Comparison of ENCODE assay signal across 8 mouse cellular contexts in genomic region chr12:91587491-91588033, GRCm38 (mm10). TPM values are rescaled to one million over a fixed set of nuclear protein-coding genes. Genes with fewer than 3 reads are reported as not detected.
A peak's percentile ranks its signal among the peaks of the same experiment; 100 is the strongest.
DNase-seq lines count a peak whose midpoint lies in the region; ATAC-seq and TF ChIP-seq lines count a peak whose summit lies in the region.

No protein-coding gene starts in this region.

- H3K4me2 ChIP-seq in midbrain, embryonic 12.5 days (replicated peaks): peak overlapping the region; percentile 62

- no peak overlapping the region for H3K27ac ChIP-seq in kidney, adult 2 months (ENCODE audit: insufficient read depth, low read depth, low read length)
- H3K27ac ChIP-seq in MEL (ENCODE audit: control insufficient read depth, low read depth, low read length): peak overlapping the region; percentile 99
- H3K27ac ChIP-seq in hindbrain, embryonic 10.5 days: peak overlapping the region; percentile 100
- peak overlapping the region; percentile 100 for H3K27ac ChIP-seq in midbrain, embryonic 12.5 days (replicated peaks)

- peaks cover 5% of the 10 kb centered on the region; the same call in 1 of the 2 replicates for H3K4me1 ChIP-seq in kidney, adult 2 months (ENCODE audit: control insufficient read depth, insufficient read depth, low read length)
- H3K4me1 ChIP-seq in MEL (ENCODE audit: control insufficient read depth in 1 of 2, insufficient read depth in 2 of 2, low read length in 2 of 2): peaks cover 11 to 27% of the 10 kb centered on the region in 2 experiments
- peaks cover 19% of the 10 kb centered on the region for H3K4me1 ChIP-seq in hindbrain, embryonic 10.5 days (replicated peaks)
- peaks cover 33% of the 10 kb centered on the region for H3K4me1 ChIP-seq in midbrain, embryonic 12.5 days

- no peaks in the 10 kb centered on the region for H3K9me3 ChIP-seq in MEL (replicated peaks; ENCODE audit: insufficient read depth, low read length)
- H3K9me3 ChIP-seq in hindbrain, embryonic 10.5 days: no peaks in the 10 kb centered on the region
- no peaks in the 10 kb centered on the region for H3K9me3 ChIP-seq in midbrain, embryonic 12.5 days

- no peaks in the 10 kb centered on the region for H3K27me3 ChIP-seq in kidney, adult 2 months (replicated peaks; ENCODE audit: control insufficient read depth, insufficient read depth, low read length)
- H3K27me3 ChIP-seq in MEL (ENCODE audit: control insufficient read depth in 1 of 2, insufficient read depth in 2 of 2, low read length in 2 of 2): no peaks in the 10 kb centered on the region
- H3K27me3 ChIP-seq in hindbrain, embryonic 10.5 days (ENCODE audit: insufficient read depth, poor library complexity, severe bottlenecking): no peaks in the 10 kb centered on the region
- H3K27me3 ChIP-seq in midbrain, embryonic 12.5 days: no peaks in the 10 kb centered on the region; the same call in 1 of the 2 replicates

- H3K4me3 ChIP-seq in kidney, adult 2 months (ENCODE audit: insufficient read depth, low read depth, low read length): no peak overlapping the region; the same call in 1 of the 2 replicates
- peak overlapping the region; percentile 75 to 90 for H3K4me3 ChIP-seq in MEL (ENCODE audit: control insufficient read depth in 1 of 2, insufficient read depth in 1 of 2, low read depth in 2 of 2, low read length in 2 of 2)
- H3K4me3 ChIP-seq in hindbrain, embryonic 10.5 days: peak overlapping the region; percentile 89
- peak overlapping the region; percentile 96 for H3K4me3 ChIP-seq in midbrain, embryonic 12.5 days

- peaks cover 38% of the 10 kb centered on the region for H3K79me2 ChIP-seq in MEL (ENCODE audit: control insufficient read depth, insufficient read depth, low read length, poor library complexity)

- no peaks in the 10 kb centered on the region; the same call in 1 of the 2 replicates for H3K36me3 ChIP-seq in kidney, adult 2 months (ENCODE audit: control insufficient read depth, insufficient read depth, low read length)
- peaks cover 17 to 47% of the 10 kb centered on the region in 2 experiments for H3K36me3 ChIP-seq in MEL (ENCODE audit: control insufficient read depth in 1 of 2, insufficient read depth in 2 of 2, low read length in 2 of 2)
- H3K36me3 ChIP-seq in hindbrain, embryonic 10.5 days: peaks cover 40% of the 10 kb centered on the region
- peaks cover 19% of the 10 kb centered on the region for H3K36me3 ChIP-seq in midbrain, embryonic 12.5 days

- TF ChIP-seq CTCF in kidney, adult 2 months (conservative IDR thresholded peaks at IDR 0.05; ENCODE audit: insufficient read depth, insufficient read length, low read depth, low read length): no peak
- no peak for TF ChIP-seq CTCF in MEL (IDR thresholded peaks at IDR 0.05 in 2 of 3, conservative IDR thresholded peaks at IDR 0.05 in 1 of 3; ENCODE audit: control insufficient read depth in 1 of 3, insufficient read depth in 1 of 3, low read depth in 2 of 3, low read length in 3 of 3, poor library complexity in 1 of 3, severe bottlenecking in 1 of 3)

- no peak for TF ChIP-seq POLR2A in kidney, adult 2 months (IDR thresholded peaks at IDR 0.05; ENCODE audit: low read depth, low read length)
- TF ChIP-seq POLR2A in MEL (IDR thresholded peaks at IDR 0.05; ENCODE audit: control insufficient read depth in 1 of 2, insufficient read depth in 1 of 2, low read depth in 1 of 2, low read length in 2 of 2, poor library complexity in 1 of 2): no peak

- DNase-seq in kidney, adult 2 months: peak; percentile 9
- no peak for DNase-seq in kidney, postnatal 10 days
- peak; percentile 63 for DNase-seq in MEL (ENCODE audit: low read depth, low spot score)
- DNase-seq in hindbrain, embryonic 10.5 days (ENCODE audit: low spot score): no peak
- no peak for DNase-seq in right cerebral cortex, postnatal 14 days
- no peak for DNase-seq in spleen, postnatal 10 days (ENCODE audit: low spot score in 2 of 2)
- no peak for DNase-seq in testis, postnatal 10 days (ENCODE audit: low spot score)

- ATAC-seq in midbrain, embryonic 12.5 days (ENCODE audit: low FRiP score, low read depth): no peak

- H3K9ac ChIP-seq in MEL (ENCODE audit: control insufficient read depth, low read depth, low read length, poor library complexity, severe bottlenecking): peak overlapping the region; percentile 64
- peak overlapping the region; percentile 100 for H3K9ac ChIP-seq in midbrain, embryonic 12.5 days (replicated peaks)

- no peak for TF ChIP-seq EP300 in MEL (IDR thresholded peaks at IDR 0.05; ENCODE audit: low read depth in 1 of 2, low read length in 2 of 2)

- WGBS in kidney, adult 2 months: 7% methylated on average over 5 of the region's 5 CpGs
- 22% methylated on average over 5 of the region's 5 CpGs for WGBS in hindbrain, embryonic 10.5 days
- 13% methylated on average over 5 of the region's 5 CpGs for WGBS in midbrain, embryonic 12.5 days

- TF ChIP-seq RAD21 in MEL (IDR thresholded peaks at IDR 0.05; ENCODE audit: low read depth, low read length): no peak

TF ChIP-seq in MEL, 35 proteins besides CTCF, POLR2A, EP300 and RAD21:
- TF ChIP-seq TAL1 (IDR thresholded peaks at IDR 0.05; ENCODE audit: low read length) (no peak), ZNF384 (IDR thresholded peaks at IDR 0.05; ENCODE audit: low read depth, low read length) (peak; percentile 68; the same call in 1 of the 2 replicates), UBTF (IDR thresholded peaks at IDR 0.05; ENCODE audit: borderline replicate concordance, insufficient read depth, low read depth, low read length) (no peak), USF2 (IDR thresholded peaks at IDR 0.05; ENCODE audit: borderline replicate concordance in 1 of 2, insufficient read depth in 1 of 2, low read depth in 1 of 2, low read length in 2 of 2) (no peak), MYC (IDR thresholded peaks at IDR 0.05; ENCODE audit: low read depth, low read length) (peak; percentile 28; the same call in 1 of the 2 replicates), ZKSCAN1 (IDR thresholded peaks at IDR 0.05; ENCODE audit: low read depth, low read length) (no peak), ETS1 (IDR thresholded peaks at IDR 0.05; ENCODE audit: low read depth, low read length) (0 out of 2 replicates have a peak, but pooled peaks have one; percentile 0), TCF12 (IDR thresholded peaks at IDR 0.05; ENCODE audit: low read depth, low read length) (0 out of 2 replicates have a peak, but pooled peaks have one; percentile 18), ZMIZ1 (IDR thresholded peaks at IDR 0.05; ENCODE audit: low read depth, low read length) (no peak), CHD1 (IDR thresholded peaks at IDR 0.05; ENCODE audit: low read depth, low read length) (no peak), RCOR1 (IDR thresholded peaks at IDR 0.05; ENCODE audit: low read depth, low read length) (0 out of 2 replicates have a peak, but pooled peaks have one; percentile 16), MAX (IDR thresholded peaks at IDR 0.05; ENCODE audit: low read length) (no peak), POLR2AphosphoS2 (IDR thresholded peaks at IDR 0.05; ENCODE audit: low read length) (0 out of 2 replicates have a peak, but pooled peaks have one; percentile 1), GATA1 (IDR thresholded peaks at IDR 0.05; ENCODE audit: low read depth, low read length) (no peak)

RNA-seq across cellular contexts. Expression of gene Gtf2a1, which starts 2.7 kb away (rescaled TPM):
- 12.4 and 14.2 TPM in 2 replicates for polyA plus RNA-seq in kidney, adult 2 months (2012; rRNA removed)
- 15.3 and 18.8 TPM in 2 replicates for total RNA-seq in MEL (2012; rRNA removed)
- polyA plus RNA-seq in MEL (2012; ENCODE audit: insufficient read depth in 1 of 2, insufficient read length in 2 of 2, low read depth in 1 of 2, low replicate concordance in 2 of 2, missing spikeins in 1 of 2): 10 to 100 TPM in 1 of 2 experiments, not detected in 1; 14.3 TPM
- polyA plus RNA-seq in hindbrain, embryonic 10.5 days (2016; fragmentation: Nextera tagmentation; extraction: Ambion mirVana): 61.5 and 62.8 TPM in 2 replicates
- 80.7 and 88.4 TPM in 2 replicates for polyA plus RNA-seq in midbrain, embryonic 12.5 days (2016; fragmentation: Nextera tagmentation; extraction: Ambion mirVana)

Comparison
In these comparisons a context has a peak if more than half of its experiments do, and no peak if none do; other contexts are left out.
1. DNase-seq: peak in kidney, adult 2 months (single experiment) and MEL (single experiment); none in kidney, postnatal 10 days (single experiment), hindbrain, embryonic 10.5 days (single experiment), right cerebral cortex, postnatal 14 days (single experiment), spleen, postnatal 10 days (0 of 2) and testis, postnatal 10 days (single experiment).